8 mouse cellular contexts compared by ENCODE assay signal in the genomic region with DNA sequence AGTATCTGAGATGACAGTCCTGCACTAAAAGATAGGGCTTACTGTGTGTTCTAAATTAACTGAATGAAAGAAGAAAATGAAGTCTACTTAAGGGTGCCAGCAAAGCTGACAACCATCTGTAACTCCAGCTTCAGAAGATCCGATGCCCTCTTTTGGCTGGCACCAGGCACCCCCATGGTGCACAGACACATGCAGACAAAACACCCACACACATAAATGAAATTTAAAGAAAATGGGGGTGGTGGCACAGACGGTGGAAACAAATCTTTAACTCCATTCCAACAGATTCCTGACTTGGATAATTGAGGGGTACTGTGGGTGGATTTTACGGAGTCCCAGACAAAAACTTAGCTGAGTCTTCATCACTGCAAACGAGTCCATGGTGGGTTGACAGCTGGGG. TPM values are rescaled to one million over a fixed set of nuclear protein-coding genes. Genes with fewer than 3 reads are reported as not detected.
DNase-seq lines count a peak whose midpoint lies in the region; ATAC-seq lines count a peak whose summit lies in the region.

No protein-coding gene starts in this region.

- H3K36me3 ChIP-seq in heart, embryonic 14.5 days (ENCODE audit: control insufficient read depth, insufficient read depth, low read length) = no peaks in the 10 kb centered on the region
- no peaks in the 10 kb centered on the region for H3K36me3 ChIP-seq in embryonic facial prominence, embryonic 15.5 days
- no peaks in the 10 kb centered on the region for H3K36me3 ChIP-seq in midbrain, embryonic 14.5 days (ENCODE audit: control insufficient read depth, insufficient read depth, low read length)

- peak overlapping the region; percentile 80 for H3K4me2 ChIP-seq in heart, embryonic 14.5 days (ENCODE audit: low read length)
- peak overlapping the region; percentile 59 for H3K4me2 ChIP-seq in embryonic facial prominence, embryonic 15.5 days (replicated peaks)
- peak overlapping the region; percentile 58 for H3K4me2 ChIP-seq in midbrain, embryonic 14.5 days (ENCODE audit: low read length)

- no peaks in the 10 kb centered on the region for H3K27me3 ChIP-seq in heart, embryonic 14.5 days (ENCODE audit: control insufficient read depth, insufficient read depth, low read length)
- 0 out of 2 replicates have a peak, but pooled peaks cover 4% of the 10 kb centered on the region for H3K27me3 ChIP-seq in embryonic facial prominence, embryonic 15.5 days
- no peaks in the 10 kb centered on the region for H3K27me3 ChIP-seq in midbrain, embryonic 14.5 days (ENCODE audit: control insufficient read depth, insufficient read depth, low read length)

- peaks cover 3 to 5% of the 10 kb centered on the region in 2 experiments; a peak in 1 of 4 replicates for H3K4me1 ChIP-seq in heart, embryonic 14.5 days (ENCODE audit: control insufficient read depth in 2 of 2, insufficient read depth in 2 of 2, low read length in 2 of 2)
- H3K4me1 ChIP-seq in embryonic facial prominence, embryonic 15.5 days = 0 out of 2 replicates have a peak, but pooled peaks cover 6% of the 10 kb centered on the region
- H3K4me1 ChIP-seq in midbrain, embryonic 14.5 days (ENCODE audit: control insufficient read depth, insufficient read depth, low read length) = no peaks in the 10 kb centered on the region

- H3K27ac ChIP-seq in heart, embryonic 14.5 days (replicated peaks in 1 of 2; ENCODE audit: control insufficient read depth in 1 of 2, insufficient read depth in 1 of 2, low read depth in 2 of 2, low read length in 2 of 2) = no peak overlapping the region
- H3K27ac ChIP-seq in embryonic facial prominence, embryonic 15.5 days (replicated peaks) = no peak overlapping the region
- no peak overlapping the region for H3K27ac ChIP-seq in midbrain, embryonic 14.5 days (replicated peaks; ENCODE audit: low read depth, low read length)

- intact Hi-C loops in heart, postnatal 14 days (cut with DNase I) = no loop called here

- no peak for ATAC-seq in heart, embryonic 14.5 days (ENCODE audit: insufficient number of reproducible peaks, insufficient read depth, low FRiP score, low read depth)
- ATAC-seq in embryonic facial prominence, embryonic 15.5 days (ENCODE audit: insufficient number of reproducible peaks, low FRiP score, low TSS enrichment, low read depth) = no peak
- ATAC-seq in midbrain, embryonic 14.5 days (ENCODE audit: low FRiP score, low TSS enrichment) = no peak
- no peak for ATAC-seq in activated CD4-positive, CD25-positive, alpha-beta regulatory T cell, adult 4 months

- H3K9me3 ChIP-seq in heart, embryonic 14.5 days (ENCODE audit: control insufficient read depth, low read length) = no peaks in the 10 kb centered on the region
- H3K9me3 ChIP-seq in embryonic facial prominence, embryonic 15.5 days (replicated peaks) = no peaks in the 10 kb centered on the region
- H3K9me3 ChIP-seq in midbrain, embryonic 14.5 days (ENCODE audit: control insufficient read depth, low read length) = no peaks in the 10 kb centered on the region

- 43% methylated on average over 4 of the region's 4 CpGs for WGBS in heart, embryonic 14.5 days
- WGBS in embryonic facial prominence, embryonic 15.5 days = 22% methylated on average over 4 of the region's 4 CpGs
- 46% methylated on average over 4 of the region's 4 CpGs for WGBS in midbrain, embryonic 14.5 days

- no peak for DNase-seq in heart, postnatal 14 days
- peak; percentile 24 to 61 for DNase-seq in layer of hippocampus, postnatal 14 days (ENCODE audit: low spot score in 2 of 2)
- DNase-seq in midbrain, embryonic 14.5 days = no peak
- no peak for DNase-seq in ovary, postnatal 36 days (ENCODE audit: low spot score)
- no peak for DNase-seq in ovary, postnatal 10 days (ENCODE audit: low spot score)

- no peak overlapping the region for H3K9ac ChIP-seq in heart, embryonic 14.5 days (ENCODE audit: low read length)
- no peak overlapping the region for H3K9ac ChIP-seq in embryonic facial prominence, embryonic 15.5 days
- peak overlapping the region; percentile 37; the same call in 1 of the 2 replicates for H3K9ac ChIP-seq in midbrain, embryonic 14.5 days (replicated peaks; ENCODE audit: low read length)

- peak overlapping the region in 1 of 2 experiments; percentile 36; a peak in 2 of 4 replicates for H3K4me3 ChIP-seq in heart, embryonic 14.5 days (ENCODE audit: control insufficient read depth in 1 of 2, insufficient read depth in 1 of 2, low read depth in 1 of 2, low read length in 2 of 2)
- peak overlapping the region; percentile 37 for H3K4me3 ChIP-seq in embryonic facial prominence, embryonic 15.5 days (replicated peaks)
- H3K4me3 ChIP-seq in midbrain, embryonic 14.5 days (replicated peaks; ENCODE audit: low read depth, low read length) = no peak overlapping the region; the same call in 1 of the 2 replicates

RNA-seq across cellular contexts. Expression of a gene that starts 4.1 kb away (rescaled TPM):
- 0.11 TPM in 1 of 2 replicates, not detected in the other for polyA plus RNA-seq in heart, embryonic 14.5 days (2014; fragmentation: Nextera tagmentation; extraction: Ambion mirVana)
- total RNA-seq in heart, postnatal 14 days (2021) = not detected
- 0.15 TPM in 1 of 2 replicates, not detected in the other for polyA plus RNA-seq in embryonic facial prominence, embryonic 15.5 days (2015; fragmentation: Nextera tagmentation; extraction: Ambion mirVana)
- not detected for total RNA-seq in layer of hippocampus, postnatal 14 days (2021)
- polyA plus RNA-seq in midbrain, embryonic 14.5 days (2014; fragmentation: Nextera tagmentation; extraction: Ambion mirVana) = 0.07 and 0.29 TPM in 2 replicates
- not detected for polyA plus RNA-seq in activated CD4-positive, CD25-positive, alpha-beta regulatory T cell, adult 4 months (2017; shearing (Covaris generic))

RNA-seq across cellular contexts. Expression of a gene that starts 28.2 kb away (rescaled TPM):
- polyA plus RNA-seq in heart, embryonic 14.5 days (2014; fragmentation: Nextera tagmentation; extraction: Ambion mirVana) = 0.27 and 0.51 TPM in 2 replicates
- under 1 TPM; 0.49 to 0.60 TPM for total RNA-seq in heart, postnatal 14 days (2021)
- polyA plus RNA-seq in embryonic facial prominence, embryonic 15.5 days (2015; fragmentation: Nextera tagmentation; extraction: Ambion mirVana) = 3.0 and 3.2 TPM in 2 replicates
- 10 to 100 TPM; 13.0 to 24.5 TPM for total RNA-seq in layer of hippocampus, postnatal 14 days (2021)
- 23.6 and 30.7 TPM in 2 replicates for polyA plus RNA-seq in midbrain, embryonic 14.5 days (2014; fragmentation: Nextera tagmentation; extraction: Ambion mirVana)
- under 1 TPM; 0.50 to 0.69 TPM for polyA plus RNA-seq in activated CD4-positive, CD25-positive, alpha-beta regulatory T cell, adult 4 months (2017; shearing (Covaris generic))

RNA-seq across cellular contexts. Expression of a gene that starts 30.1 kb away (rescaled TPM):
- polyA plus RNA-seq in heart, embryonic 14.5 days (2014; fragmentation: Nextera tagmentation; extraction: Ambion mirVana) = 92.6 and 96.9 TPM in 2 replicates
- 10 to 100 TPM; 19.7 to 23.5 TPM for total RNA-seq in heart, postnatal 14 days (2021)
- polyA plus RNA-seq in embryonic facial prominence, embryonic 15.5 days (2015; fragmentation: Nextera tagmentation; extraction: Ambion mirVana) = 239 and 242 TPM in 2 replicates
- 100 to 1,000 TPM; 109 to 131 TPM for total RNA-seq in layer of hippocampus, postnatal 14 days (2021)
- polyA plus RNA-seq in midbrain, embryonic 14.5 days (2014; fragmentation: Nextera tagmentation; extraction: Ambion mirVana) = 364 and 475 TPM in 2 replicates
- polyA plus RNA-seq in activated CD4-positive, CD25-positive, alpha-beta regulatory T cell, adult 4 months (2017; shearing (Covaris generic)) = 10 to 100 TPM; 75.1 to 83.8 TPM

RNA-seq across cellular contexts. Expression of a gene that starts 30.9 kb away (rescaled TPM):
- not detected in 2 replicates for polyA plus RNA-seq in heart, embryonic 14.5 days (2014; fragmentation: Nextera tagmentation; extraction: Ambion mirVana)
- not detected for total RNA-seq in heart, postnatal 14 days (2021)
- polyA plus RNA-seq in embryonic facial prominence, embryonic 15.5 days (2015; fragmentation: Nextera tagmentation; extraction: Ambion mirVana) = not detected in 2 replicates
- not detected for total RNA-seq in layer of hippocampus, postnatal 14 days (2021)
- polyA plus RNA-seq in midbrain, embryonic 14.5 days (2014; fragmentation: Nextera tagmentation; extraction: Ambion mirVana) = not detected in 2 replicates
- under 1 TPM in 1 of 2 experiments, not detected in 1; 0.23 TPM for polyA plus RNA-seq in activated CD4-positive, CD25-positive, alpha-beta regulatory T cell, adult 4 months (2017; shearing (Covaris generic))

RNA-seq across cellular contexts. Expression of a gene that starts 32.8 kb away (rescaled TPM):
- 12.4 and 13.4 TPM in 2 replicates for polyA plus RNA-seq in heart, embryonic 14.5 days (2014; fragmentation: Nextera tagmentation; extraction: Ambion mirVana)
- 10 to 100 TPM; 23.3 to 23.6 TPM for total RNA-seq in heart, postnatal 14 days (2021)
- 29.9 and 33.6 TPM in 2 replicates for polyA plus RNA-seq in embryonic facial prominence, embryonic 15.5 days (2015; fragmentation: Nextera tagmentation; extraction: Ambion mirVana)
- 10 to 100 TPM; 46.2 to 47.0 TPM for total RNA-seq in layer of hippocampus, postnatal 14 days (2021)
- polyA plus RNA-seq in midbrain, embryonic 14.5 days (2014; fragmentation: Nextera tagmentation; extraction: Ambion mirVana) = 22.0 and 24.6 TPM in 2 replicates
- 10 to 100 TPM; 12.4 to 18.5 TPM for polyA plus RNA-seq in activated CD4-positive, CD25-positive, alpha-beta regulatory T cell, adult 4 months (2017; shearing (Covaris generic))

Comparison
In these comparisons a context has a peak if more than half of its experiments do, and no peak if none do; other contexts are left out.
1. DNase-seq: peak in layer of hippocampus, postnatal 14 days (2 of 2); none in heart, postnatal 14 days (0 of 2), midbrain, embryonic 14.5 days (single experiment), ovary, postnatal 36 days (single experiment) and ovary, postnatal 10 days (single experiment).
2. Peak in every context shown above with its lines, with median percentiles within 50 percentile points of each other: H3K4me2 ChIP-seq.